Mouse (Mus musculus): ENCODE measurements around the gene Coq10b.

Coq10b gene

DNA sequence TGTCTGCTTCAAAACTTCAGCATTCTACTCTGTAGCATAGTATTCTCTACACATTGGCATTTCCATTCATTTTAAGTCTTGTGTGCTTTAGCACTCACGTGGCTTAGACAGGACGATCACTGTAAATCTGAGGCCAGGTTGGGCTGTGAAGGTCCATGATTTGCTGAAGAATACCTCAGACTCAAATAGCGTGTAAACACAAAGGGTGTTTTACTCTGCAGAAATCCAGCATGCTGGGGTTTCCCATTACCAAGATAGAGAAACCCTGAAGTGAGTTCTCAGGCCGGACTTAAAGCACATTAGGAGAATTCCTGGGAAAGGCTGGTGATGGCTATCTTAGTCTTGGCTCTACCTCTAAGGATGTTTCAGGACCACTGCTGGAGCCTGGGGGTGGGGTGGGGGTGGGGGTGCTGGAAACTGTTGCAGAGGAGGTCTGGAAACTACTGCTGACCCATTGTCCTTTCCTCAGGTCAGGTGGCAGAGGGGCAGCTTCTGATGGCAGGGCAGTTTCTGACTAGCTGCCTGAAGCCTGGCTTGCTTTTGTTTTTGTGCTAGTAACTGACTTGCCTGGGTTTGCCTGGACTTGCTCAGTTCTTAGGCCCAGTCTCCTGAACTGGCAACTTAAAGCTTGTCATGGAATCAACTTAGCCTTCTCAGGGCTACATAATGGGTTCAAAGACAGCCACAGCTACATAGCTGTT lies 56.6 kb downstream of the Coq10b start:
- DNase-seq = no peak

All from kidney, postnatal 10 days (tissue).